Mouse (Mus musculus) bone marrow macrophage, adult 2 months (primary cell): ENCODE measurements around the gene Cherp. TPM values are rescaled to one million over a fixed set of nuclear protein-coding genes. Genes with fewer than 3 reads are reported as not detected.

Experiments used
- H3K27ac ChIP-seq: 2 replicates; pipeline ENCODE4 v1.5.1; 2012; ENCODE audit warnings: low read depth, low read length; ENCODE audit not compliant: insufficient read depth
- H3K4me1 ChIP-seq: 2 replicates; pipeline ENCODE4 v1.6.1; 2012; ENCODE audit warnings: low read length; ENCODE audit not compliant: control insufficient read depth, insufficient read depth
- H3K4me3 ChIP-seq: 2 replicates; pipeline ENCODE4 v1.5.1; 2012; ENCODE audit warnings: mild to moderate bottlenecking, low read length, moderate library complexity; ENCODE audit not compliant: insufficient read depth
- CTCF ChIP-seq: IDR thresholded peaks from 2 replicates; pipeline ENCODE4 v1.5.1; 2012; ENCODE audit warnings: low read depth, mild to moderate bottlenecking, low read length, moderate library complexity
- POLR2A ChIP-seq: IDR thresholded peaks from 2 replicates; pipeline ENCODE4 v1.6.1; 2012; ENCODE audit warnings: mild to moderate bottlenecking, low read depth, low read length, borderline replicate concordance
- polyA plus RNA-seq: library from polyadenylated mRNA; stranded (reverse); fragments of >200 nt; gene quantifications from 2 replicates; pipeline ENCODE4 v1.2.4, GENCODE M21; 2012; ENCODE audit not compliant: missing spikeins, insufficient read depth, insufficient read length

Cherp gene
- polyA plus RNA-seq, 1 experiment: 48.8 TPM

DNA sequence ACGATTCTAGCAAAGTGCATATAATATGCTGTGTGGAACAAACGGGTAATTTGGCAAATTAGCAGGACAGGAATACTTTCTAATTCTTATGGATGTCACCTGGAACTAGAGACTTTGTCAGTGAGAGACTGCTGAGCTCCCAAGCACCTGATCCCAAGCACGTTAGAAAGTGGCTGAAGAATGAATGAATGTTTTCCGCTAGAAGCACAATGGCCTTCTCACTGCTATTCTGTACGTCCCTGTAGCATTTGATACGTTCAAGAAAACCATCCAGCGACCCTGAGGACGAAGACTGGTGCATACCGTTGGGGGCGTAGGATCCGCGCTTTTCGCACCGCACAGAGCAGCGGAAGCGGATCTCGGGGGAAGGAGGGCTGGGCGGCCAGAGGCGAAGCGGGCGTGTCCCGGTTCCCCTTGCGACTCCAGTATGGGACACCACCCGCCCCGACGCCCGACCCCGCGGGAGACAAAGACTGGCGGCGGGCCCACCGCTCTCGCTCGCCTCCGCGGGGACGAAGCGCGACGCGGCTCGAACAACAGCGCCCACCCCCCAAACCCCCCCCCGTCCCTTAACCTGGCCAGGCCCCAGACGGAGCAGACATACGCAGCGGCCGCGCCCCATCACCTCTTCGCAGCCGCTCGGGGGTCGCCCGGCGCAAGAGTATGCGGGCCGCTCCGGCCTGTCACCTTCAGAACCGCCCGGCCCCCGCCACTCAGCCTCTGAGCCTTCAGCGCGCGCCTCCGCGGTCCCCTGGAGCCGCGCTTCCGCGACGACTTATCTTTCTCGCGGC lies 54.3 kb downstream of the Cherp start:
- peak overlapping the region; percentile 54 for H3K27ac ChIP-seq
- TF ChIP-seq CTCF (no peak), POLR2A (no peak)
- peaks cover 35% of the 10 kb centered on the region for H3K4me1 ChIP-seq

DNA sequence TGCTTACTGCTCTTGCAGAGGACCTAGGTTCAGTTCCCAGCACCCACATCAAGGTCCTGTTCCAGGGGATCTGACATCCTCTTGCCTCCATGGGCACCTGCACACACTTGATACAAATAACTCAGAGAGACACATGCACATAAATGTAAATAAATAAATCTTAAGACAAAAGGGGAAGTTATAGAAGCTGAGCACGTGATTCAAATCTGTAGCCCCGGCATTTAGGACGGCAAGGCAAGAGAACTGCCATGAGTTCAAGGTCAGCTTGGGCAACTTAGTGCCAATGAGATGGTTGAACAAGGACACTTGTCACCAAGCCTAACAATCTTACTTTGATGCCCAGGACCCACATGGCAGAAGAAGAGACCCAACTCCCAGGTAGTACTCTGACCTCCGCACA lies 57.0 kb downstream of the Cherp start:
- Histone ChIP-seq H3K27ac (no peak overlapping the region), H3K4me1 (peaks cover 34% of the 10 kb centered on the region), H3K4me3 (no peak overlapping the region)
- no peak for TF ChIP-seq CTCF
- no peak for TF ChIP-seq POLR2A

More for the DNA sequence above, 54.3 kb downstream of the Cherp start:
- H3K4me3 ChIP-seq: peak overlapping the region; percentile 77

DNA sequence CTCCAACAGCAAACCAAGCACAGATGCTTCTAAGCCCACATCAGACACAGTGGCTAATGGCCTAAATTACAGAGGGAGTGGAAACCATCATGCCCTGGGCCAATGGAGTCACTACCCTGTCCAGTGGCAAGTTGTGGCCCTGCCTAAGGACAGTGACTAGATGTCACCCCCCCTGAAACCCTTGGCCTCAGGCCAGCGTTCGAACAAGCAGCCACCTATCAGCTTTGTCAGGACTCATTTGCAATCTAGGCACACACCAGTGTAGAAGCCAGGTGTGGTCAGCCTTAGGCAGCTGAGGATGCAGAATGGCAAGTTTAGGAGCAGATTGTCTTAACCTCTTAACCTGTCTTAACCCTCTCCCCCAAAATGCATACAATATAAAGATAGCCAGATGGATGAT lies 59.8 kb downstream of the Cherp start:
- TF ChIP-seq CTCF (no peak), POLR2A (no peak)
- no peak overlapping the region for H3K4me3 ChIP-seq
- H3K27ac ChIP-seq: no peak overlapping the region
- H3K4me1 ChIP-seq: peaks cover 41% of the 10 kb centered on the region

DNA sequence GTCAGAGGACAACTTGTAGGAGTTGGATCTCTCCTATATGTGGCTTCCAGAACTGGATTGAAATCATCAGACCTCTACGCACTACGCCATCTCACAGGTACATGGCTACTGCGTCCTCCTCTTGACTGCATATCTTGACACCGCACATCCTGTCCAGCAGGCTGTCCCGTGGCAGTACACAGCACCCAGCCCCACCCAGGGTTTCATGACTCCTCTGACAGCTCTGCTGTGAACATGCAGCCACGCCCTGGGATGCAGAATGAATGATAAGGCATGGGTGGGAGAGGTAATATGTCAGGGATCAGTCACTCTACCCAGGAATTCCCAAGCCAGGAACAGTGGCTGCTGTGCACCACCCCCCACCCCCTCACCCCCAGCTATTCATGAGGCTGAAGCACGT lies 61.2 kb downstream of the Cherp start:
- Histone ChIP-seq H3K4me3 (no peak overlapping the region), H3K4me1 (peaks cover 37% of the 10 kb centered on the region), H3K27ac (no peak overlapping the region)
- TF ChIP-seq POLR2A (no peak), CTCF (no peak)

Other genes with a start within 250 kb of the Cherp start
- gene Ap1m1, start 235.2 kb downstream of the Cherp start, polyA plus RNA-seq: 51.4 and 60.2 TPM in 2 replicates
- 6.7 TPM in 1 of 2 replicates, not detected in the other for gene Gm10282, start 170.0 kb downstream of the Cherp start, polyA plus RNA-seq
- 34.3 and 37.1 TPM in 2 replicates for gene Klf2, start 156.2 kb downstream of the Cherp start, polyA plus RNA-seq
- 64.0 and 65.1 TPM in 2 replicates for gene Eps15l1, start 53.8 kb downstream of the Cherp start, polyA plus RNA-seq
- gene Calr3, start 31.4 kb downstream of the Cherp start, polyA plus RNA-seq: 0.52 and 0.79 TPM in 2 replicates
- 6.2 and 13.5 TPM in 2 replicates for gene 1700030K09Rik, start 31.3 kb downstream of the Cherp start, polyA plus RNA-seq
- gene Slc35e1, start 17.4 kb upstream of the Cherp start, polyA plus RNA-seq: 28.8 and 34.5 TPM in 2 replicates
- gene Med26, start 73.0 kb upstream of the Cherp start, polyA plus RNA-seq: 7.5 and 7.8 TPM in 2 replicates
- 68.6 and 71.9 TPM in 2 replicates for gene Smim7, start 95.9 kb upstream of the Cherp start, polyA plus RNA-seq
- gene Tmem38a, start 96.8 kb upstream of the Cherp start, polyA plus RNA-seq: 8.5 and 9.5 TPM in 2 replicates
- gene Nwd1, start 171.5 kb upstream of the Cherp start, polyA plus RNA-seq: 0.08 and 0.11 TPM in 2 replicates
- 117 and 124 TPM in 2 replicates for gene Sin3b, start 248.1 kb upstream of the Cherp start, polyA plus RNA-seq